Mouse (Mus musculus): ENCODE data around the gene Nkx1-2. TPM values are rescaled to one million over a fixed set of nuclear protein-coding genes. Genes with fewer than 3 reads are reported as not detected.

The Nkx1-2 gene
- polyA plus RNA-seq, 1 experiment from 2014 or later: not detected

DNA sequence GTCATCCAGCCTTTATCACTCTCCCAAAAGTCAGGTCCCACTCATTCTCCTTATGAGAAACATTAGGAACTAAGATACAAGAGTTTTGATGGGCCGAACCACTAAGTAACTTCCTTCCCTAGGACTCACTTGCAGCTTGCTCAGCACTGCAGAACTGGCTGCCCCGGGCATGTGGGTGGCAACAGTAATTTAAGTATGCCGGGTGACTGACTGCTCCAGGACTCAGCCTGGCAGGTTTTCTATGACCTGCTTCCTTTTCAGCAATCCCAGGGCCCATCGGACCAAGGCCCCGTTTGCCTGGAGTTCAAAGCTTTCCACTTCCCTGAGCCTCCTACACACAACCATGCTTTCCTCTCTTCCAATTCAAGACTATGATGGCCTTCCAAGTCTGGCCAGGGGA, 42.9 kb downstream of the Nkx1-2 start:
- Histone ChIP-seq H3K9ac (no peak overlapping the region), H3K4me2 (no peak overlapping the region), H3K27me3 (no peaks in the 10 kb centered on the region), H3K9me3 (replicated peaks) (no peaks in the 10 kb centered on the region), H3K36me3 (peaks cover 44% of the 10 kb centered on the region), H3K4me1 (no peaks in the 10 kb centered on the region), H3K4me3 (replicated peaks) (no peak overlapping the region), H3K27ac (no peak overlapping the region)
- no peak for ATAC-seq (replicated peaks; ENCODE audit: low FRiP score)
- 60% methylated on average over 5 of the region's 5 CpGs for WGBS

DNA sequence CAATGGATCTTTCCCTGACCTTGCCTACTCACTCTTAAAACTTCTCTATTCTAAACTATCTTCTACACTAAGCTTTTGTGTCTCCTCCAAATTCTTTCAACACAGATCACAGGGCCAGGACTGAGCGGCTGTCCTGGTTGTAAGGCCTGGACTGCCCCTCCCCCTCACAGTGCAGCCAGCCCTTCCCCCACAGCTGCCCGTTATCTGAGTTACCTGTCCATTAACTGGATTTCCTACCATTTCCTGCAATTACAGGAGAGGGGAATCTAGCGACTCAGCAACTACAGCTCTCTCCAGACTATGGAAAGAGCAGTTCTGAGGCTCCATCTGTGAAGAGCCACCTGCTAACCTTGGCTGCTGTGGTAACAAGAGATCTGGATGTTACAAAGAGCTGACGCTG, 43.5 kb downstream of the Nkx1-2 start:
- Histone ChIP-seq H3K9me3 (replicated peaks) (no peaks in the 10 kb centered on the region), H3K9ac (no peak overlapping the region), H3K27me3 (no peaks in the 10 kb centered on the region), H3K4me3 (replicated peaks) (no peak overlapping the region), H3K4me2 (no peak overlapping the region), H3K4me1 (no peaks in the 10 kb centered on the region), H3K27ac (no peak overlapping the region), H3K36me3 (peaks cover 39% of the 10 kb centered on the region)
- 22% methylated on average over 4 of the region's 4 CpGs for WGBS
- no peak for ATAC-seq (replicated peaks; ENCODE audit: low FRiP score)

DNA sequence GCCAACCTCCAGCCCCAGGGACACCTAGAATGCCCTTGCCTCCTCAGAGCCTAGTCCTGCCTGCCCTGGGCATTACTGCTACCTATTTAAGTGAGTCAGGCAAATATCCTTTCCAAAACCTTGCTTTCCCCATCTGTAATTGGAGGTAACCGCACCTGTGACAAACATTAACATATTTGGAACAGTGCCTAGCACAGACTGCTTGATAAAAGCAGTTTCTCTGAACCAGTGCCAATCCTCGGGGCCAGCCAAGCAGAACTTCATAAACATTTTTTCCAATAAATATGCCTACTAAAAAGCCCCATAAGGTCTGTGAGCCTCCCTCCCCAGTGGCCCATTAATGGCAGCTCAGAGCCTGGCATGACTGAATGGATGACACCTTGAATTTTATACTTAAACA, 45.3 kb downstream of the Nkx1-2 start:
- Histone ChIP-seq H3K27me3 (no peaks in the 10 kb centered on the region), H3K9ac (no peak overlapping the region), H3K4me3 (replicated peaks) (no peak overlapping the region), H3K27ac (no peak overlapping the region), H3K9me3 (replicated peaks) (no peaks in the 10 kb centered on the region), H3K36me3 (peaks cover 20% of the 10 kb centered on the region), H3K4me2 (no peak overlapping the region), H3K4me1 (no peaks in the 10 kb centered on the region)
- WGBS: 64% methylated on average over 2 of the region's 2 CpGs
- no peak for ATAC-seq (replicated peaks; ENCODE audit: low FRiP score)

DNA sequence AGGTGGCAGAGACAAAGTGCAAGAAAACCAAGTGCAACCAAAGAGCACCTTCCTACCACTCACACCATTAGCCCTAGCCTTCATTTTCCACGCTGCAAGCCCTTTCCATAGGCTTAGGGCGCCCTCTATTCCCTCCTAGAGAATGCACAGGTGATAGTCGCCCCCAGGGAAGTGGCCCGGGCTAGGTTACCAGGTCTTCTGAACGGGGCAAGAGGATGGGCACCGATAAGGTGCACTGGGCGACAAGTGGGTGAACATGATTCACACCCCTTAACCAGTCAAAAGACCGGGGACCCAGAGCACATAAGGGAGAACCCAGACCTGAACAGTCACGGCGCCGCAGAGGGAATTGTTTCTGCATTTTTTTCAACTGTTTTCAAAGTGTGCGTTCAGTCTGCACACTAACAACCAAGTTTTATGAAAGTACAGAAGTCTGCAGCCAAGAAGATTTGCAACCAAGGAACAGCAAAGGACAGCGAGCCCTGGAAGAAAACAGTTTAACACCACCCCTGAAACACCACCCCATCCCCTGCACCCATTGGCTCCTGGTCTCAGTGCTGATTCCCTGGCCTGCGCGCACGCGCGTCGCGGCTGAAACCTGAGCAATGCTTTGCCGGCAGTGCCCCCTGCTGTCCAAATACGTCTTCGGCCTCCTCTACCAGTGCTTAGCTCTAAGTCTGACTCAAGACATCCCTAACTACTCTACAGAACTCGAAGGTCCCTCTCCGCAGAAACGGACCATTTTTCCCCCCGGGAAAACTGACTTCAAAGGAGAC, 47.9 kb downstream of the Nkx1-2 start:
- Histone ChIP-seq H3K9ac (peak overlapping the region; percentile 55; the same call in 1 of the 2 replicates), H3K9me3 (replicated peaks) (no peaks in the 10 kb centered on the region), H3K4me2 (peak overlapping the region; percentile 94), H3K27me3 (no peaks in the 10 kb centered on the region), H3K27ac (peak overlapping the region; percentile 73), H3K4me3 (replicated peaks) (peak overlapping the region; percentile 56), H3K4me1 (no peaks in the 10 kb centered on the region), H3K36me3 (no peaks in the 10 kb centered on the region)
- under 1% methylated on average over 27 of the region's 27 CpGs for WGBS
- peak; percentile 95 for ATAC-seq (replicated peaks; ENCODE audit: low FRiP score)

DNA sequence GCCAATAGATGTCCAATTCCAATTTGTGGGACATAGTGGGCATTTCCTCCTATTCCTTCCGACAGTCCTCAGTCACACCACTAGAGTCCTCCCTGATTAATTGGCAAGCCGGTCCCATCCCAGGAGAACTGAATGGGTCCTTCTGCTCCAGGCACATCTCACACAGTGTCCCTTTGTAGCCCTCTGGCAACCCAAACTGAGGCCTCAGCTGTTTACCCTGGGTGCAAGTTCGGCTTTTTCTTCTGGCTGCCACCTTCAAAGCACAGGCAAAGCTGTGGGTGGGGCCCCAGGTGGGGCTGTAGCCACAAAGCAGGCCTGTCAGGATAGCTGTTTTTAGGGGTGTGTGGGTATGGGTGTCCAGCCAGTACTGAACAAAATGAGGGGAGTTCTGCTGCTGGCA, 52.3 kb downstream of the Nkx1-2 start:
- Histone ChIP-seq H3K27me3 (no peaks in the 10 kb centered on the region; the same call in 1 of the 2 replicates), H3K4me3 (replicated peaks) (no peak overlapping the region), H3K9ac (no peak overlapping the region), H3K4me2 (no peak overlapping the region), H3K36me3 (no peaks in the 10 kb centered on the region), H3K9me3 (replicated peaks) (no peaks in the 10 kb centered on the region), H3K27ac (no peak overlapping the region), H3K4me1 (peaks cover 3% of the 10 kb centered on the region; the same call in 1 of the 2 replicates)
- 75% methylated on average over 3 of the region's 3 CpGs for WGBS
- no peak for ATAC-seq (replicated peaks; ENCODE audit: low FRiP score)

Other genes starting within 250 kb of the Nkx1-2 start
- gene Oat, start 23.2 kb downstream of the Nkx1-2 start, polyA plus RNA-seq (2015; fragmentation: Nextera tagmentation; extraction: Ambion mirVana): 166 and 167 TPM in 2 replicates
- gene Lhpp, start 11.0 kb upstream of the Nkx1-2 start, polyA plus RNA-seq (2015; fragmentation: Nextera tagmentation; extraction: Ambion mirVana): 22.3 and 22.5 TPM in 2 replicates
- 22.0 and 22.5 TPM in 2 replicates for gene Fam53b, start 214.2 kb upstream of the Nkx1-2 start, polyA plus RNA-seq (2015; fragmentation: Nextera tagmentation; extraction: Ambion mirVana)